Mouse (Mus musculus) left cerebral cortex, adult 2 months (tissue): ENCODE data around the gene Olfr102. TPM values are rescaled to one million over a fixed set of nuclear protein-coding genes. Genes with fewer than 3 reads are reported as not detected.

Experiments used
- DNase-seq, 2 experiments: peaks; one replicate each; pipeline ENCODE4 v3.0.0; 2021 to 2022; ENCODE audit warnings: low spot score in 2 of 2, mixed read lengths in 1 of 2; ENCODE audit errors: extremely low spot score in 1 of 2
- H3K27ac ChIP-seq: fragments of 200-600 bp; 2 replicates; pipeline ENCODE4 v1.8.1; 2022
- H3K4me3 ChIP-seq: fragments of 200-600 bp; 2 replicates; pipeline ENCODE4 v1.8.1; 2022
- CTCF ChIP-seq: fragments of 200-600 bp; IDR thresholded peaks from 2 replicates; pipeline ENCODE4 v1.8.1; 2022; ENCODE audit warnings: antibody characterized with exemption, mild to moderate bottlenecking, moderate library complexity
- intact Hi-C: fragments of 180-260 bp; cut with DNase I; formaldehyde crosslinking; loops from one replicate; pipeline ENCODE4 v1.15.1; 2025
- total RNA-seq, 2 experiments: library from RNA; stranded (reverse); gene quantifications; 2 replicates each; pipeline ENCODE4 v1.2.3; 2021

Gene Olfr102
- total RNA-seq, 2 experiments from 2014 or later, result not detected

DNA sequence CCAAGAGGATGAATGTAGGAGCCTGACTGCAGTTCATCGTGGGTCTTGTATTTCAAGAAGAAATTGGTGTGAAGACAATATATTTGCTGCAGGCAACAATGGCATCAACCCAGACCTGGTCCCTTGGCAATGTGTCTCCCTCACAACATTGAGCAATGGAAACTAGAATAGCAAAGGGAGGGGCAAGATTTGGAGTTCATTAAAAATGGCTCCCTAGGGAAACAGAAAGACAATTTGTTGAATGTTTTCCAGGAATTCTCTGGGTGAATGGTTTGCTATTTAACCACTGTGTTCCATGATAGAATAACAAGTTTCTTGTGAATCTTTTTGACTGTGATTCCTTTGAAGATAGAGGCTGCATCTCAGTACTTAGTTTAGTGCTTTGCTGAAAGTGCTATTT is 53.2 kb downstream of the Olfr102 start, which contains the start of gene Olfr98:
Olfr98 (minus strand) TSS at position 124 of the 400 bp plus-strand sequence.
- H3K4me3 ChIP-seq, result no peak within 1 kb of the TSS
- no peak for TF ChIP-seq CTCF
- H3K27ac ChIP-seq, result no peak within 1 kb of the TSS
- intact Hi-C loops, result no loop called here
- no peak for DNase-seq

Other genes with a start within 250 kb of the Olfr102 start
- gene Olfr90, start 228.6 kb downstream of the Olfr102 start, total RNA-seq, result under 1 TPM in 1 of 2 experiments, not detected in 1; 0.12 TPM
- not detected for gene Olfr91, start 218.8 kb downstream of the Olfr102 start, total RNA-seq
- not detected for gene Olfr92, start 197.0 kb downstream of the Olfr102 start, total RNA-seq
- not detected for gene Olfr93, start 155.6 kb downstream of the Olfr102 start, total RNA-seq
- gene Ubd, start 123.2 kb downstream of the Olfr102 start, total RNA-seq, result not detected
- not detected for gene Olfr94, start 116.1 kb downstream of the Olfr102 start, total RNA-seq
- not detected for gene Olfr95, start 103.9 kb downstream of the Olfr102 start, total RNA-seq
- gene Olfr96, start 96.9 kb downstream of the Olfr102 start, total RNA-seq, result not detected
- gene Olfr97, start 79.7 kb downstream of the Olfr102 start, total RNA-seq, result not detected
- gene Olfr98, start 53.3 kb downstream of the Olfr102 start, total RNA-seq, result not detected
- gene H2-M3, start 46.8 kb downstream of the Olfr102 start, total RNA-seq, result 1 to 10 TPM; 3.1 to 3.6 TPM
- gene Olfr99, start 33.6 kb downstream of the Olfr102 start, total RNA-seq, result not detected
- not detected for gene Olfr101, start 12.7 kb downstream of the Olfr102 start, total RNA-seq
- not detected for gene Olfr103, start 22.6 kb upstream of the Olfr102 start, total RNA-seq
- not detected for gene Olfr104-ps, start 42.5 kb upstream of the Olfr102 start, total RNA-seq
- not detected for gene Olfr105-ps, start 62.0 kb upstream of the Olfr102 start, total RNA-seq
- not detected for gene Olfr106-ps, start 73.3 kb upstream of the Olfr102 start, total RNA-seq
- gene Olfr107, start 82.2 kb upstream of the Olfr102 start, total RNA-seq, result not detected
- gene Olfr108, start 128.4 kb upstream of the Olfr102 start, total RNA-seq, result not detected
- gene Olfr109, start 141.9 kb upstream of the Olfr102 start, total RNA-seq, result not detected
- gene H2-M2, start 166.5 kb upstream of the Olfr102 start, total RNA-seq, result not detected
- gene Olfr110, start 175.4 kb upstream of the Olfr102 start, total RNA-seq, result not detected
- gene Olfr111, start 191.0 kb upstream of the Olfr102 start, total RNA-seq, result not detected